Mouse (Mus musculus) kidney, adult 2 months (tissue): ENCODE data around the gene Sorbs1.

ENCODE experiments used
- CTCF ChIP-seq: fragments of 200-500 bp; conservative IDR thresholded peaks from 2 replicates; pipeline ENCODE4 v1.5.1; 2011; ENCODE audit warnings: low read depth, mild to moderate bottlenecking, control low read depth, low read length, moderate library complexity, mixed read lengths; ENCODE audit not compliant: insufficient read depth, insufficient read length
- POLR2A ChIP-seq: fragments of 200-500 bp; IDR thresholded peaks from one replicate; pipeline ENCODE4 v1.6.1; 2011; ENCODE audit warnings: low read depth, low read length, control low read depth

GRCm38 (mm10) chr19:40332303-40332702 is 181.3 kb downstream of the Sorbs1 start:
- no peak for TF ChIP-seq POLR2A
- TF ChIP-seq CTCF, result no peak
